Mouse (Mus musculus): ENCODE results near the gene March5. TPM values are rescaled to one million over a fixed set of nuclear protein-coding genes. Genes with fewer than 3 reads are reported as not detected.

Gene March5
- polyA plus RNA-seq, 1 experiment from 2014 or later = 86.5 TPM

GRCm38 (mm10) chr19:37265333-37266103 is 58.2 kb downstream of the March5 start:
- Histone ChIP-seq H3K27me3 (replicated peaks; ENCODE audit: control insufficient read depth, insufficient read depth, low read length) (no peaks in the 10 kb centered on the region), H3K9me3 (ENCODE audit: control insufficient read depth, low read length) (no peaks in the 10 kb centered on the region), H3K27ac (ENCODE audit: low read depth) (no peak overlapping the region), H3K9ac (ENCODE audit: low read length) (no peak overlapping the region), H3K4me2 (ENCODE audit: low read length) (no peak overlapping the region), H3K4me3 (ENCODE audit: low read depth, low read length) (no peak overlapping the region), H3K4me1 (replicated peaks; ENCODE audit: control insufficient read depth, insufficient read depth, low read length) (no peaks in the 10 kb centered on the region), H3K36me3 (ENCODE audit: control insufficient read depth, insufficient read depth, low read length) (peaks cover 10% of the 10 kb centered on the region; the same call in 1 of the 2 replicates)
- ATAC-seq (replicated peaks; ENCODE audit: low FRiP score, low TSS enrichment, low read depth) (peak; percentile 60; the same call in 1 of the 2 replicates), DNase-seq (ENCODE audit: low spot score) (peak; percentile 92)
- WGBS = 34% methylated on average over 10 of the region's 10 CpGs

GRCm38 (mm10) chr19:37269106-37269505 is 61.8 kb downstream of the March5 start:
- H3K27me3 ChIP-seq (replicated peaks; ENCODE audit: control insufficient read depth, insufficient read depth, low read length) = no peaks in the 10 kb centered on the region
- ATAC-seq (replicated peaks; ENCODE audit: low FRiP score, low TSS enrichment, low read depth) (no peak), DNase-seq (ENCODE audit: low spot score) (no peak)
- WGBS = 88% methylated on average over 16 of the region's 16 CpGs
- no peak overlapping the region for H3K4me3 ChIP-seq (ENCODE audit: low read depth, low read length)
- no peak overlapping the region for H3K27ac ChIP-seq (ENCODE audit: low read depth)
- H3K4me1 ChIP-seq (replicated peaks; ENCODE audit: control insufficient read depth, insufficient read depth, low read length) = no peaks in the 10 kb centered on the region
- no peak overlapping the region for H3K9ac ChIP-seq (ENCODE audit: low read length)
- H3K4me2 ChIP-seq (ENCODE audit: low read length) = no peak overlapping the region
- peaks cover 13% of the 10 kb centered on the region for H3K36me3 ChIP-seq (ENCODE audit: control insufficient read depth, insufficient read depth, low read length)
- H3K9me3 ChIP-seq (ENCODE audit: control insufficient read depth, low read length) = no peaks in the 10 kb centered on the region

Other genes with a start within 250 kb of the March5 start
- gene Cpeb3, start 1.1 kb downstream of the March5 start, polyA plus RNA-seq (2014; fragmentation: Nextera tagmentation; extraction: Ambion mirVana) = 0.66 and 0.85 TPM in 2 replicates
- gene Ide, start 130.3 kb downstream of the March5 start, polyA plus RNA-seq (2014; fragmentation: Nextera tagmentation; extraction: Ambion mirVana) = 54.1 and 62.0 TPM in 2 replicates
- 60.3 and 71.1 TPM in 2 replicates for gene Kif11, start 168.9 kb downstream of the March5 start, polyA plus RNA-seq (2014; fragmentation: Nextera tagmentation; extraction: Ambion mirVana)
- gene Hhex, start 227.3 kb downstream of the March5 start, polyA plus RNA-seq (2014; fragmentation: Nextera tagmentation; extraction: Ambion mirVana) = 7.4 and 9.6 TPM in 2 replicates